Comparison of ENCODE assay signal across 8 mouse cellular contexts in genomic region chr2:22894932-22895281, GRCm38 (mm10). TPM values are rescaled to one million over a fixed set of nuclear protein-coding genes. Genes with fewer than 3 reads are reported as not detected.
A peak's percentile ranks its signal among the peaks of the same experiment; 100 is the strongest.
DNase-seq lines count a peak whose midpoint lies in the region; ATAC-seq lines count a peak whose summit lies in the region.

No protein-coding gene starts in this region.

- H3K4me2 ChIP-seq in kidney, embryonic 14.5 days (replicated peaks; ENCODE audit: low read depth, low read length): peak overlapping the region; percentile 82
- H3K4me2 ChIP-seq in hindbrain, embryonic 12.5 days (replicated peaks): peak overlapping the region; percentile 71
- H3K4me2 ChIP-seq in midbrain, embryonic 12.5 days (replicated peaks): peak overlapping the region; percentile 85

- ATAC-seq in kidney, embryonic 14.5 days (ENCODE audit: low FRiP score, low TSS enrichment): no peak
- ATAC-seq in hindbrain, embryonic 12.5 days (ENCODE audit: low FRiP score): peak; percentile 59
- no peak; the same call in 1 of the 2 replicates for ATAC-seq in midbrain, embryonic 12.5 days (ENCODE audit: low FRiP score, low read depth)

- peak overlapping the region; percentile 74; the same call in 1 of the 2 replicates for H3K9ac ChIP-seq in kidney, embryonic 14.5 days (ENCODE audit: low read depth, low read length)
- H3K9ac ChIP-seq in hindbrain, embryonic 12.5 days: peak overlapping the region; percentile 70
- H3K9ac ChIP-seq in midbrain, embryonic 12.5 days (replicated peaks): peak overlapping the region; percentile 76

- peak overlapping the region; percentile 93 for H3K4me3 ChIP-seq in kidney, embryonic 14.5 days (ENCODE audit: low read length)
- peak overlapping the region; percentile 96 for H3K4me3 ChIP-seq in brown adipose tissue, adult 24 weeks (ENCODE audit: insufficient read depth, low read depth, low read length)
- peak overlapping the region; percentile 82 for H3K4me3 ChIP-seq in hindbrain, embryonic 12.5 days
- H3K4me3 ChIP-seq in midbrain, embryonic 12.5 days: peak overlapping the region; percentile 93

- H3K4me1 ChIP-seq in kidney, embryonic 14.5 days (ENCODE audit: control insufficient read depth, insufficient read depth, low read length): no peaks in the 10 kb centered on the region
- H3K4me1 ChIP-seq in brown adipose tissue, adult 24 weeks (ENCODE audit: control insufficient read depth, insufficient read depth, insufficient read length, low read length): peaks cover 4% of the 10 kb centered on the region; the same call in 1 of the 2 replicates
- H3K4me1 ChIP-seq in hindbrain, embryonic 12.5 days: no peaks in the 10 kb centered on the region
- H3K4me1 ChIP-seq in midbrain, embryonic 12.5 days: peaks cover 7% of the 10 kb centered on the region; the same call in 1 of the 2 replicates

- DNase-seq in kidney, postnatal 25 days: no peak
- no peak for DNase-seq in natural killer cell, adult 2 months (ENCODE audit: low spot score in 2 of 2)
- DNase-seq in gastrocnemius, adult 8-10 months (ENCODE audit: low spot score in 2 of 2): no peak
- no peak for DNase-seq in adrenal gland, postnatal 36 days

- 22% methylated on average over 9 of the region's 9 CpGs for WGBS in kidney, embryonic 14.5 days
- WGBS in hindbrain, embryonic 12.5 days: 29% methylated on average over 9 of the region's 9 CpGs
- whole genome bisulfite sequencing in midbrain, embryonic 12.5 days: 24% methylated on average over 9 of the region's 9 CpGs

- peak overlapping the region; percentile 59; the same call in 1 of the 2 replicates for H3K27ac ChIP-seq in kidney, embryonic 14.5 days (ENCODE audit: low read depth, low read length)
- H3K27ac ChIP-seq in brown adipose tissue, adult 24 weeks (replicated peaks; ENCODE audit: low read depth, low read length): peak overlapping the region; percentile 96
- peak overlapping the region; percentile 92 for H3K27ac ChIP-seq in hindbrain, embryonic 12.5 days
- H3K27ac ChIP-seq in midbrain, embryonic 12.5 days (replicated peaks): peak overlapping the region; percentile 86

- H3K9me3 ChIP-seq in kidney, embryonic 14.5 days (ENCODE audit: control insufficient read depth, low read length): no peaks in the 10 kb centered on the region
- H3K9me3 ChIP-seq in hindbrain, embryonic 12.5 days (replicated peaks): no peaks in the 10 kb centered on the region
- no peaks in the 10 kb centered on the region for H3K9me3 ChIP-seq in midbrain, embryonic 12.5 days

- no peaks in the 10 kb centered on the region for H3K27me3 ChIP-seq in kidney, embryonic 14.5 days (ENCODE audit: control insufficient read depth, insufficient read depth, low read length)
- H3K27me3 ChIP-seq in hindbrain, embryonic 12.5 days: no peaks in the 10 kb centered on the region
- no peaks in the 10 kb centered on the region for H3K27me3 ChIP-seq in midbrain, embryonic 12.5 days

- H3K36me3 ChIP-seq in kidney, embryonic 14.5 days (ENCODE audit: control insufficient read depth, insufficient read depth, low read length): no peaks in the 10 kb centered on the region
- H3K36me3 ChIP-seq in hindbrain, embryonic 12.5 days: no peaks in the 10 kb centered on the region
- 0 out of 2 replicates have a peak, but pooled peaks cover 3% of the 10 kb centered on the region for H3K36me3 ChIP-seq in midbrain, embryonic 12.5 days

RNA-seq across cellular contexts. Expression of gene Pdss1, which starts 0.4 kb away (rescaled TPM):
- polyA plus RNA-seq in kidney, embryonic 14.5 days (2014; fragmentation: Nextera tagmentation; extraction: Ambion mirVana): 24.5 and 25.5 TPM in 2 replicates
- 10.3 and 17.1 TPM in 2 replicates for polyA plus RNA-seq in brown adipose tissue, adult 24 weeks (2012; ENCODE audit: insufficient read depth, insufficient read length, missing spikeins)
- polyA plus RNA-seq in hindbrain, embryonic 12.5 days (2016; fragmentation: Nextera tagmentation; extraction: Ambion mirVana): 19.1 and 24.4 TPM in 2 replicates
- polyA plus RNA-seq in midbrain, embryonic 12.5 days (2016; fragmentation: Nextera tagmentation; extraction: Ambion mirVana): 20.0 and 22.7 TPM in 2 replicates
- 10 to 100 TPM in 1 of 4 experiments, 1 to 10 TPM in 3; 8.6 to 12.1 (median 9.3) TPM for total RNA-seq in gastrocnemius, adult 8-10 months (2022)
- 1 to 10 TPM; 9.3 to 9.7 TPM for total RNA-seq in adrenal gland, postnatal 36 days (2021)
